ENCODE assay signal across 25 mouse cellular contexts in the genomic region with DNA sequence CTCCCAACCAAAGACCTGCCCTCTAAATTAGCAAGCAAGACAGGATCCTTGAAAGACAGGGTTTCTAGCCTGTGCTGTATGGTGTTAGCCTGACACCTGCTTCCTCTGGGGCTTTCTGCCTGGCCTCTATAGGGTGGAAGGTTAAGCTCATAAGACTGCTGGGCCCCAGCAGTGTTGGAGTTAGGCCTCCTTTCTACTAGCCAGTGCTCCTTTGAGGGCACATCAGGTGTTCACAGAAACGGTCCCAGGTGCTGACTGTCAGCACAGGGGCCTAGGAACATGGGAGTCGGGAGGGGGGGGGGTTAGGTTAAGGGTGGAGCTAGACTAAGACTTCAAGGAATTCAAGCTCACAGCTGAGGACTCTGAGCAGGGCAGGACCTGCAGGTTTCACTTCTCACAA. TPM values are rescaled to one million over a fixed set of nuclear protein-coding genes. Genes with fewer than 3 reads are reported as not detected.
A peak's percentile ranks its signal among the peaks of the same experiment; 100 is the strongest.
DNase-seq lines count a peak whose midpoint lies in the region; ATAC-seq and TF ChIP-seq lines count a peak whose summit lies in the region.
"Had no signal": no experiment of that assay in that cellular context is flagged by ENCODE, and none has a peak within 500 bp of the region (broad histone marks: within the 10 kb centered on the region; RNA-seq: fewer than 3 reads in every experiment).

No protein-coding gene starts in this region.

- no peak overlapping the region for H3K9ac ChIP-seq in lung, postnatal 0 days (replicated peaks; ENCODE audit: low read depth)
- no peak overlapping the region for H3K9ac ChIP-seq in midbrain, postnatal 0 days (replicated peaks; ENCODE audit: low read length, poor library complexity, severe bottlenecking)
- H3K9ac ChIP-seq: hindbrain, embryonic 13.5 days; kidney, embryonic 15.5 days; liver, embryonic 12.5 days; liver, postnatal 0 days; midbrain, embryonic 15.5 days had no signal

- H3K27ac ChIP-seq in lung, postnatal 0 days (ENCODE audit: low read length) = no peak overlapping the region
- H3K27ac ChIP-seq in bone marrow macrophage, adult 2 months (ENCODE audit: insufficient read depth, low read depth, low read length) = peak overlapping the region; percentile 98
- H3K27ac ChIP-seq in macrophage = peak overlapping the region; percentile 98
- H3K27ac ChIP-seq in left cerebral cortex, adult 2 months = no peak overlapping the region
- no peak overlapping the region for H3K27ac ChIP-seq in midbrain, postnatal 0 days (ENCODE audit: low read depth, low read length)
- H3K27ac ChIP-seq: gastrocnemius, adult 2 months; hindbrain, embryonic 13.5 days; kidney, embryonic 15.5 days; liver, embryonic 12.5 days; midbrain, embryonic 10.5 days; midbrain, embryonic 15.5 days; stomach, postnatal 0 days had no signal

- peaks cover 95% of the 10 kb centered on the region for H3K79me2 ChIP-seq in macrophage (ENCODE audit: inconsistent target)

- H3K4me3 ChIP-seq in lung, postnatal 0 days (ENCODE audit: low read depth, low read length) = no peak overlapping the region
- no peak overlapping the region for H3K4me3 ChIP-seq in bone marrow macrophage, adult 2 months (ENCODE audit: insufficient read depth, low read length)
- H3K4me3 ChIP-seq in macrophage (ENCODE audit: inconsistent target) = no peak overlapping the region
- H3K4me3 ChIP-seq in left cerebral cortex, adult 2 months = no peak overlapping the region
- H3K4me3 ChIP-seq in midbrain, postnatal 0 days (ENCODE audit: low read depth, low read length) = no peak overlapping the region
- H3K4me3 ChIP-seq: gastrocnemius, adult 2 months; hindbrain, embryonic 13.5 days; kidney, embryonic 15.5 days; liver, embryonic 12.5 days; midbrain, embryonic 10.5 days; midbrain, embryonic 15.5 days had no signal

- H3K36me3 ChIP-seq in lung, postnatal 0 days (ENCODE audit: insufficient read depth, low read length) = no peaks in the 10 kb centered on the region
- H3K36me3 ChIP-seq in macrophage (ENCODE audit: inconsistent target) = peaks cover 24% of the 10 kb centered on the region
- no peaks in the 10 kb centered on the region for H3K36me3 ChIP-seq in midbrain, postnatal 0 days (ENCODE audit: insufficient read depth, low read length)
- H3K36me3 ChIP-seq: hindbrain, embryonic 13.5 days; kidney, embryonic 15.5 days; liver, embryonic 12.5 days; midbrain, embryonic 15.5 days had no signal

- DNase-seq in lung, postnatal 0 days (ENCODE audit: low spot score) = no peak
- DNase-seq in lung, postnatal 4 days = no peak
- no peak for DNase-seq in left cerebral cortex, adult 2 months (ENCODE audit: extremely low spot score in 1 of 2, low spot score in 2 of 2)
- DNase-seq in midbrain, postnatal 0 days (ENCODE audit: low spot score) = no peak
- DNase-seq in cerebellum, postnatal 4 days (ENCODE audit: low spot score in 2 of 2) = no peak
- DNase-seq: adrenal gland, adult 2 months; cerebellum, adult 8-10 months; cerebellum, postnatal 25 days; gastrocnemius, adult 2 months; gastrocnemius, postnatal 36 days; heart, postnatal 36 days; kidney, adult 18-20 months; kidney, postnatal 25 days; left cerebral cortex, postnatal 4 days; liver, postnatal 0 days; right cerebral cortex, postnatal 25 days had no signal

- no peak overlapping the region for H3K4me2 ChIP-seq in lung, postnatal 0 days (replicated peaks; ENCODE audit: low read depth, low read length)
- H3K4me2 ChIP-seq in midbrain, postnatal 0 days (ENCODE audit: low read depth, low read length, poor library complexity, severe bottlenecking) = no peak overlapping the region
- H3K4me2 ChIP-seq: hindbrain, embryonic 13.5 days; kidney, embryonic 15.5 days; liver, embryonic 12.5 days; midbrain, embryonic 15.5 days had no signal

- ATAC-seq in lung, postnatal 0 days = 0 out of 2 replicates have a peak, but pooled peaks have one; percentile 6
- no peak for ATAC-seq in midbrain, postnatal 0 days (ENCODE audit: low FRiP score)
- ATAC-seq: forebrain, embryonic 16.5 days; liver, embryonic 12.5 days; liver, postnatal 0 days; midbrain, embryonic 15.5 days had no signal

- 52% methylated on average over 2 of the region's 2 CpGs for WGBS in lung, postnatal 0 days
- 61% methylated on average over 2 of the region's 2 CpGs for whole genome bisulfite sequencing in macrophage (ENCODE audit: missing documents)
- WGBS in midbrain, postnatal 0 days = 52% methylated on average over 2 of the region's 2 CpGs

- no peaks in the 10 kb centered on the region for H3K27me3 ChIP-seq in lung, postnatal 0 days (replicated peaks; ENCODE audit: insufficient read depth, low read length)
- no peaks in the 10 kb centered on the region for H3K27me3 ChIP-seq in midbrain, postnatal 0 days (ENCODE audit: insufficient read depth, low read length)
- H3K27me3 ChIP-seq: hindbrain, embryonic 13.5 days; kidney, embryonic 15.5 days; liver, embryonic 12.5 days; midbrain, embryonic 15.5 days had no signal

- no peak for TF ChIP-seq CTCF in lung, postnatal 0 days (IDR thresholded peaks at IDR 0.05)
- no peak for TF ChIP-seq CTCF in bone marrow macrophage, adult 2 months (IDR thresholded peaks at IDR 0.05; ENCODE audit: low read depth, low read length)
- TF ChIP-seq CTCF in left cerebral cortex, adult 2 months (IDR thresholded peaks at IDR 0.05) = no peak
- no peak for TF ChIP-seq CTCF in midbrain, postnatal 0 days (IDR thresholded peaks at IDR 0.05)

- H3K4me1 ChIP-seq in lung, postnatal 0 days (ENCODE audit: insufficient read depth, low read depth, low read length) = no peaks in the 10 kb centered on the region
- H3K4me1 ChIP-seq in bone marrow macrophage, adult 2 months (ENCODE audit: control insufficient read depth, insufficient read depth, low read length) = peaks cover 81% of the 10 kb centered on the region
- no peaks in the 10 kb centered on the region for H3K4me1 ChIP-seq in midbrain, postnatal 0 days (ENCODE audit: insufficient read depth, low read length)
- H3K4me1 ChIP-seq: liver, embryonic 12.5 days; midbrain, embryonic 15.5 days had no signal

- TF ChIP-seq POLR2A in bone marrow macrophage, adult 2 months (IDR thresholded peaks at IDR 0.05; ENCODE audit: borderline replicate concordance, low read depth, low read length) = no peak

- no peaks in the 10 kb centered on the region for H3K9me3 ChIP-seq in lung, postnatal 0 days (ENCODE audit: low read length)
- H3K9me3 ChIP-seq in midbrain, postnatal 0 days (ENCODE audit: low read length) = no peaks in the 10 kb centered on the region
- H3K9me3 ChIP-seq: hindbrain, embryonic 13.5 days; kidney, embryonic 15.5 days; liver, embryonic 12.5 days; midbrain, embryonic 10.5 days; midbrain, embryonic 15.5 days had no signal

- intact Hi-C loops in left cerebral cortex, adult 2 months (cut with DNase I) = no loop called here

- TF ChIP-seq EP300 in lung, postnatal 0 days (IDR thresholded peaks at IDR 0.05) = no peak

RNA-seq across cellular contexts. Expression of gene Slc37a2, which starts 10.1 kb away (rescaled TPM):
- 1.2 and 1.4 TPM in 2 replicates for polyA plus RNA-seq in lung, postnatal 0 days (2015; fragmentation: Nextera tagmentation; extraction: Ambion mirVana)
- polyA plus RNA-seq in bone marrow macrophage, adult 2 months (2012; ENCODE audit: insufficient read depth, insufficient read length, missing spikeins) = 167 and 186 TPM in 2 replicates
- total RNA-seq in macrophage (2018; cell fraction: chromatin; rRNA removed) = 100 to 1,000 TPM in 14 of 26 experiments, 10 to 100 TPM in 12; 12.9 to 225 (median 103) TPM
- 100 to 1,000 TPM in 25 of 26 experiments, 10 to 100 TPM in 1; 88.2 to 231 (median 137) TPM for total RNA-seq in macrophage (2018; cell fraction: cytosol; rRNA removed)
- 100 to 1,000 TPM in 24 of 26 experiments, 10 to 100 TPM in 2; 31.0 to 338 (median 177) TPM for total RNA-seq in macrophage (2018; cell fraction: nucleus; rRNA removed)
- polyA plus RNA-seq in macrophage (2018) = 136 to 253 TPM (median 157 TPM) in 3 replicates
- 1 to 10 TPM; 1.6 to 1.8 TPM for total RNA-seq in left cerebral cortex, adult 2 months (2021)
- 3.5 and 4.2 TPM in 2 replicates for total RNA-seq in midbrain, postnatal 0 days (2014; rRNA removed)
- polyA plus RNA-seq in midbrain, postnatal 0 days (2015; fragmentation: Nextera tagmentation; extraction: Ambion mirVana) = 1.1 and 1.2 TPM in 2 replicates

RNA-seq across cellular contexts. Expression of gene Tmem218, which starts 37.4 kb away (rescaled TPM):
- polyA plus RNA-seq in lung, postnatal 0 days (2015; fragmentation: Nextera tagmentation; extraction: Ambion mirVana) = 10.0 and 11.9 TPM in 2 replicates
- polyA plus RNA-seq in bone marrow macrophage, adult 2 months (2012; ENCODE audit: insufficient read depth, insufficient read length, missing spikeins) = 4.7 and 5.9 TPM in 2 replicates
- total RNA-seq in macrophage (2018; cell fraction: chromatin; rRNA removed) = 1 to 10 TPM in 17 of 26 experiments, under 1 TPM in 5, not detected in 4; 0.25 to 5.9 (median 2.6) TPM
- 1 to 10 TPM; 1.6 to 4.1 (median 3.3) TPM for total RNA-seq in macrophage (2018; cell fraction: cytosol; rRNA removed)
- total RNA-seq in macrophage (2018; cell fraction: nucleus; rRNA removed) = 1 to 10 TPM in 21 of 26 experiments, under 1 TPM in 4, not detected in 1; 0.35 to 7.6 (median 2.4) TPM
- 2.8 to 3.0 TPM (median 2.8 TPM) in 3 replicates for polyA plus RNA-seq in macrophage (2018)
- total RNA-seq in left cerebral cortex, adult 2 months (2021) = 10 to 100 TPM; 10.3 to 11.6 TPM
- total RNA-seq in midbrain, postnatal 0 days (2014; rRNA removed) = 4.9 and 5.9 TPM in 2 replicates
- polyA plus RNA-seq in midbrain, postnatal 0 days (2015; fragmentation: Nextera tagmentation; extraction: Ambion mirVana) = 9.9 TPM in 2 replicates

Comparison
In these comparisons a context has a peak if more than half of its experiments do, and no peak if none do; other contexts are left out.
1. H3K27ac ChIP-seq: peak in bone marrow macrophage, adult 2 months (single experiment) and macrophage (single experiment); none in lung, postnatal 0 days (single experiment), left cerebral cortex, adult 2 months (single experiment) and midbrain, postnatal 0 days (single experiment).
2. RNA of gene Slc37a2, which starts 10.1 kb away (polyA plus RNA-seq): 167 to 186 TPM in bone marrow macrophage, adult 2 months and 136 to 253 TPM in macrophage; 1.2 to 1.4 TPM in lung, postnatal 0 days and 1.1 to 1.2 TPM in midbrain, postnatal 0 days; every median in the first group is over 10 times any median in the second.